In genomic region chr17:34997142-34997483, GRCm38 (mm10) we compare ENCODE assay signal across 1 mouse cellular context.
TF ChIP-seq lines count a peak whose summit lies in the region.

No protein-coding gene starts in this region.

TF ChIP-seq in myocyte, 11 proteins besides CTCF, POLR2A, EP300 and RAD21 (continued from another document):
- no peak for TF ChIP-seq TCF12 (IDR thresholded peaks at IDR 0.05; ENCODE audit: insufficient read depth, poor library complexity, severe bottlenecking)
- TF ChIP-seq MAX (IDR thresholded peaks at IDR 0.05; ENCODE audit: low read depth), result no peak
- no peak for TF ChIP-seq MYOG (IDR thresholded peaks at IDR 0.05; ENCODE audit: control insufficient read depth in 1 of 3, insufficient read depth in 1 of 3, insufficient read length in 2 of 3, low read depth in 2 of 3)
- TF ChIP-seq MYOD1 (IDR thresholded peaks at IDR 0.05; ENCODE audit: control insufficient read depth in 1 of 3, insufficient read length in 2 of 3, low read depth in 2 of 3), result no peak
- no peak for TF ChIP-seq REST (IDR thresholded peaks at IDR 0.05; ENCODE audit: insufficient read depth, insufficient read length)
- no peak for TF ChIP-seq E2F4 (IDR thresholded peaks at IDR 0.05; ENCODE audit: insufficient read depth)
- no peak for TF ChIP-seq TCF3 (IDR thresholded peaks at IDR 0.05; ENCODE audit: insufficient read length, low read depth)
- TF ChIP-seq SRF (IDR thresholded peaks at IDR 0.05; ENCODE audit: control insufficient read depth, insufficient read length, low read depth), result no peak
- TF ChIP-seq USF1 (IDR thresholded peaks at IDR 0.05; ENCODE audit: low read depth), result no peak
TF ChIP-seq in myocyte: peak in this region for 0.
